Mouse (Mus musculus) adrenal gland, adult 2 months (tissue): ENCODE results near the gene Grip1. TPM values are rescaled to one million over a fixed set of nuclear protein-coding genes. Genes with fewer than 3 reads are reported as not detected.
A peak's percentile ranks its signal among the peaks of the same experiment; 100 is the strongest.

ENCODE experiments used
- DNase-seq: peaks from one replicate; pipeline ENCODE4 v3.0.0; 2021
- long read RNA-seq: library from polyadenylated mRNA; stranded (forward); transcript quantifications from one replicate; pipeline ENCODE4 v2.0.0, GENCODE M21; 2021
- polyA plus RNA-seq: library from polyadenylated mRNA; depleted of rRNA; stranded (reverse); fragments of >200 nt; gene quantifications from 2 replicates; pipeline ENCODE4 v1.2.3, GENCODE M21; 2012; rRNA removed
- total RNA-seq, 2 experiments: library from RNA; stranded (reverse); gene quantifications; 2 replicates each; pipeline ENCODE4 v1.2.3; 2021

Gene Grip1
- total RNA-seq (under 1 TPM; 0.43 to 0.55 TPM), polyA plus RNA-seq (0.11 and 0.17 TPM in 2 replicates)
- long read RNA-seq = 0 reads

GRCm38 (mm10) chr10:119453431-119454105 lies at the start of gene Grip1:
Gene Grip1, plus strand, starts transcription at chr10:119453830.
- peak; percentile 46 for DNase-seq

GRCm38 (mm10) chr10:119405103-119405502 lies 48.5 kb upstream of the Grip1 start:
- no peak for DNase-seq

GRCm38 (mm10) chr10:119405612-119406011 lies 48.0 kb upstream of the Grip1 start:
- DNase-seq = no peak

- no peak for DNase-seq
Measured at GRCm38 (mm10) chr10:119408327-119408726, 45.3 kb upstream of the Grip1 start.

- no peak for DNase-seq
Measured at GRCm38 (mm10) chr10:119413238-119413637, 40.4 kb upstream of the Grip1 start.

GRCm38 (mm10) chr10:119415106-119415505 lies 38.5 kb upstream of the Grip1 start:
- DNase-seq = no peak

- peak; percentile 2 for DNase-seq
Measured at GRCm38 (mm10) chr10:119421418-119421817, 32.2 kb upstream of the Grip1 start.

- DNase-seq = peak; percentile 3
Measured at GRCm38 (mm10) chr10:119423821-119424534, 29.7 kb upstream of the Grip1 start.

- DNase-seq = no peak
Measured at GRCm38 (mm10) chr10:119427653-119428052, 26.0 kb upstream of the Grip1 start.

- DNase-seq = no peak
Measured at GRCm38 (mm10) chr10:119428106-119428505, 25.5 kb upstream of the Grip1 start.

GRCm38 (mm10) chr10:119430240-119430639 lies 23.4 kb upstream of the Grip1 start:
- no peak for DNase-seq

- no peak for DNase-seq
Measured at GRCm38 (mm10) chr10:119431801-119432200, 21.8 kb upstream of the Grip1 start.

- no peak for DNase-seq
Measured at GRCm38 (mm10) chr10:119435818-119436217, 17.8 kb upstream of the Grip1 start.

- DNase-seq = no peak
Measured at GRCm38 (mm10) chr10:119437319-119437718, 16.3 kb upstream of the Grip1 start.

GRCm38 (mm10) chr10:119441743-119442142 lies 11.9 kb upstream of the Grip1 start:
- no peak for DNase-seq

- no peak for DNase-seq
Measured at GRCm38 (mm10) chr10:119447392-119447914, 6.2 kb upstream of the Grip1 start.

- no peak for DNase-seq
Measured at GRCm38 (mm10) chr10:119447930-119448329, 5.7 kb upstream of the Grip1 start.

GRCm38 (mm10) chr10:119452698-119453097 lies 932 bp upstream of the Grip1 start:
- no peak for DNase-seq

- DNase-seq = peak; percentile 58
Measured at GRCm38 (mm10) chr10:119454106-119454667, 557 bp downstream of the Grip1 start.

GRCm38 (mm10) chr10:119454668-119455542 lies 1.3 kb downstream of the Grip1 start:
- peak; percentile 7 for DNase-seq

GRCm38 (mm10) chr10:119455543-119455940 lies 1.9 kb downstream of the Grip1 start:
- DNase-seq = no peak

- DNase-seq = no peak
Measured at GRCm38 (mm10) chr10:119457121-119457520, 3.5 kb downstream of the Grip1 start.
